Mouse (Mus musculus): ENCODE results near the gene Lgi1. TPM values are rescaled to one million over a fixed set of nuclear protein-coding genes. Genes with fewer than 3 reads are reported as not detected.

Lgi1 gene
- polyA plus RNA-seq, 1 experiment from 2014 or later = 0.69 TPM

DNA sequence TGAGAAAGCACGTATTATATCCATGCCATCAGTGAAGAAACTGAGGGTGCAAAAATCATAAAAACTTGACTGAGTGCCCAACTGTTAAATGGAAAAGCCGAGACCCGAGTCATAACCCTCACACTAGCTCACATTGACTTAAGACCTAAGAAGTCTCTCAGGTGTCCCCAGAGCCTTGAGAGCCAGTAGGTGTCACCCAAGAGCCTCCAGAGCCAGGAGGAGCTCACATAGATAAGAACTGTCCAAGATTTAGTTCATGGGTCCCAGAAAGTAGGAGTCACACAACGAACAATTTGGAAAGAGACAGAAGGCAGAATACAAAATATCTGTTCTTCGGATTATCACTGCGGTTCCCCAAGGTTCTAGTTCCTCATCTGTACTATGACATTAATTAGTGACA, 10.5 kb upstream of the Lgi1 start:
- H3K4me3 ChIP-seq (ENCODE audit: low read depth, low read length) = no peak overlapping the region
- no peak overlapping the region for H3K27ac ChIP-seq (replicated peaks; ENCODE audit: low read depth, low read length)
- H3K4me1 ChIP-seq (ENCODE audit: control insufficient read depth, insufficient read depth, low read length) = no peaks in the 10 kb centered on the region
- no peak overlapping the region for H3K9ac ChIP-seq (ENCODE audit: low read length)
- H3K27me3 ChIP-seq (ENCODE audit: control insufficient read depth, insufficient read depth, low read length) = no peaks in the 10 kb centered on the region
- no peaks in the 10 kb centered on the region for H3K36me3 ChIP-seq (ENCODE audit: control insufficient read depth, insufficient read depth, low read length)
- ATAC-seq (ENCODE audit: insufficient number of reproducible peaks, low FRiP score, low TSS enrichment, low read depth) = no peak
- H3K4me2 ChIP-seq (ENCODE audit: low read depth, severe bottlenecking) = no peak overlapping the region
- no peak for DNase-seq (ENCODE audit: low spot score)
- 57% methylated on average over 6 of the region's 6 CpGs for WGBS
- no peaks in the 10 kb centered on the region for H3K9me3 ChIP-seq (ENCODE audit: control insufficient read depth, low read length)

DNA sequence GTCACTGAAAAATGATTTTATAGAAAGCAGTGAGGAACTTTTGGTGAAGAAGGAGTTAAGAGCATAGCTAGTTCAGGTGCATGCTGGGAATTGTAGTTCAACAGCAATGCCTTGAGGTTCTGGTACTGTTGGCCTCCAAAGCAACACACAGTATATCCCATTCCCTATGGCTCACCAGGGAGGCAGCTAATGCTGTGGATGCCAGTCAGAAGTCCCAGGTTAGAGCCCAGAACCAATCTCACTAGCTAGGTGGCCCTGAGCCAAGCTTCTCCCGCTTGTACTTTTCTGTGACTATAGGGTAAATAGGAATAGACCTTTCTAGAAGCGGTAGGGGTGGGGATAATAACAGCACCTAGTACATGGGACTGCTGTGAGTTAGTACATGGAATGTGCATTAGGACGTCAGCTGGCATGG, 5.7 kb upstream of the Lgi1 start:
- Histone ChIP-seq H3K9me3 (ENCODE audit: control insufficient read depth, low read length) (no peaks in the 10 kb centered on the region), H3K27ac (replicated peaks; ENCODE audit: low read depth, low read length) (no peak overlapping the region), H3K4me1 (ENCODE audit: control insufficient read depth, insufficient read depth, low read length) (no peaks in the 10 kb centered on the region), H3K4me3 (ENCODE audit: low read depth, low read length) (no peak overlapping the region), H3K27me3 (ENCODE audit: control insufficient read depth, insufficient read depth, low read length) (no peaks in the 10 kb centered on the region), H3K36me3 (ENCODE audit: control insufficient read depth, insufficient read depth, low read length) (no peaks in the 10 kb centered on the region), H3K4me2 (ENCODE audit: low read depth, severe bottlenecking) (no peak overlapping the region), H3K9ac (ENCODE audit: low read length) (no peak overlapping the region)
- DNase-seq (ENCODE audit: low spot score) (no peak), ATAC-seq (ENCODE audit: insufficient number of reproducible peaks, low FRiP score, low TSS enrichment, low read depth) (no peak)
- 88% methylated on average over 3 of the region's 3 CpGs for WGBS

DNA sequence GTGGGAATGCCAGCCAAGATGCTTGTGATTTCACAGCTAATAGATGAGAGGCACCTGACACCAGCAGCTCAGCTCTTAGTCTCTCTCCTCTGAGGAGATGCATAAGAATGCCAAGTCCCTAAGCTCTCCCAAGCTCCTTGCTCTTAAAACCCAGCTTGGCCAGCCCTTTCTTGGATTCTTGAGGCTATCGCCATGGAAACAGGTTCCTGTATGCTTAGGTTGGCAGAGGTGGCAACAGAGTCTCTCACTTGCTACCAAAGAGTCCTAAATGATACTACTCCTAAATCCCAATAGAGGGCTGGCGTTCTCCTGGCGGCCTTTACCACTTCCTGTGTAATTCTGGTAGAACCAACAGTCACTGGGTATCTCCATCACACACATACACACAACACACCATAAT, 4.9 kb upstream of the Lgi1 start:
- ATAC-seq (ENCODE audit: insufficient number of reproducible peaks, low FRiP score, low TSS enrichment, low read depth) (no peak), DNase-seq (ENCODE audit: low spot score) (no peak)
- Histone ChIP-seq H3K4me2 (ENCODE audit: low read depth, severe bottlenecking) (no peak overlapping the region), H3K9ac (ENCODE audit: low read length) (no peak overlapping the region), H3K36me3 (ENCODE audit: control insufficient read depth, insufficient read depth, low read length) (no peaks in the 10 kb centered on the region), H3K27me3 (ENCODE audit: control insufficient read depth, insufficient read depth, low read length) (no peaks in the 10 kb centered on the region), H3K9me3 (ENCODE audit: control insufficient read depth, low read length) (no peaks in the 10 kb centered on the region), H3K4me1 (ENCODE audit: control insufficient read depth, insufficient read depth, low read length) (no peaks in the 10 kb centered on the region), H3K27ac (replicated peaks; ENCODE audit: low read depth, low read length) (no peak overlapping the region), H3K4me3 (ENCODE audit: low read depth, low read length) (no peak overlapping the region)
- 87% methylated on average over 3 of the region's 3 CpGs for WGBS

DNA sequence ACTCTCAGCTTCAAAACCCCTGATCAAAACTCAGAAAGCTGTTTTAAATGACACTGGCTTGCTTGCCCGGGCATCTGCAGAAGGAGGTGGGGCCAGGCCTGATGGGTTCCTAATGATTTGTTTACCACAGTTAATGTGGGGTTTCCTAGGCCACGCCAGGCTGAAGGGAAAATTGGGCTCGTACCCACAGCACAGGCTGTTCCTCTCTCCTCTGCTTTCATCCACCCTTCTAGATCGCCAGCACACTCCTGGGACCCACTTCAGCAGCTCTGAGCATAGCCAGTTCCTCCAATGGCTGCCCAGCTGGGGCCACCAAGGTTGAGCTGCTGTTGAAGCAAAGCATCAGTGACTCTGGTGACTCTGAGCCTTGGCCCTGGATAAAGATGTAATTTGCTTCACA, 4.0 kb upstream of the Lgi1 start:
- WGBS = 23% methylated on average over 4 of the region's 4 CpGs
- ATAC-seq (ENCODE audit: insufficient number of reproducible peaks, low FRiP score, low TSS enrichment, low read depth) = no peak
- Histone ChIP-seq H3K4me2 (ENCODE audit: low read depth, severe bottlenecking) (no peak overlapping the region), H3K27ac (replicated peaks; ENCODE audit: low read depth, low read length) (no peak overlapping the region), H3K4me1 (ENCODE audit: control insufficient read depth, insufficient read depth, low read length) (0 out of 2 replicates have a peak, but pooled peaks cover 3% of the 10 kb centered on the region), H3K36me3 (ENCODE audit: control insufficient read depth, insufficient read depth, low read length) (no peaks in the 10 kb centered on the region), H3K9ac (ENCODE audit: low read length) (no peak overlapping the region), H3K27me3 (ENCODE audit: control insufficient read depth, insufficient read depth, low read length) (no peaks in the 10 kb centered on the region), H3K9me3 (ENCODE audit: control insufficient read depth, low read length) (no peaks in the 10 kb centered on the region), H3K4me3 (ENCODE audit: low read depth, low read length) (no peak overlapping the region)
- DNase-seq (ENCODE audit: low spot score) = no peak

DNA sequence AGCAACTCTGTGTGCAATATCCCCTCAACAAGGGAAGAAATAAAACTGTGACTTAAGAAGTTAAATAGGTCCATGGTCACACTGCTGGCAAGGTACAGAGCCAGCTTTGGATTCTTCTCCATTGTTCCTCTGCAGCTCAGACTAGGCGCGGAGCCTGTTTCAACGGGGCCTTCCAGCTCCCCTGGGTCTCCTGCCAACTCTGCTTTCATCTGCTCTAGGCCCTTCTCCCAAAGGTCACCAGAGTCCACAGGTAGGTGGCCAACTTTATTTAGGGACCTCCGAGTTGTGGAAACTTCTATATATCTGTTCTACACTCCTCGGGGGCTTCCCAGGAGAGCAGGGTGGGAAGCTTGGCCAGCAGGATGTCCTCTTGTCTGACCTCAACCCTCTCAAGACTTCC, 3.0 kb upstream of the Lgi1 start:
- H3K36me3 ChIP-seq (ENCODE audit: control insufficient read depth, insufficient read depth, low read length) = no peaks in the 10 kb centered on the region
- ATAC-seq (ENCODE audit: insufficient number of reproducible peaks, low FRiP score, low TSS enrichment, low read depth) (no peak), DNase-seq (ENCODE audit: low spot score) (no peak)
- H3K4me1 ChIP-seq (ENCODE audit: control insufficient read depth, insufficient read depth, low read length) = 0 out of 2 replicates have a peak, but pooled peaks cover 3% of the 10 kb centered on the region
- no peak overlapping the region for H3K4me3 ChIP-seq (ENCODE audit: low read depth, low read length)
- H3K9ac ChIP-seq (ENCODE audit: low read length) = no peak overlapping the region
- 86% methylated on average over 5 of the region's 5 CpGs for WGBS
- H3K27ac ChIP-seq (replicated peaks; ENCODE audit: low read depth, low read length) = no peak overlapping the region
- no peak overlapping the region for H3K4me2 ChIP-seq (ENCODE audit: low read depth, severe bottlenecking)
- H3K27me3 ChIP-seq (ENCODE audit: control insufficient read depth, insufficient read depth, low read length) = no peaks in the 10 kb centered on the region
- H3K9me3 ChIP-seq (ENCODE audit: control insufficient read depth, low read length) = no peaks in the 10 kb centered on the region

DNA sequence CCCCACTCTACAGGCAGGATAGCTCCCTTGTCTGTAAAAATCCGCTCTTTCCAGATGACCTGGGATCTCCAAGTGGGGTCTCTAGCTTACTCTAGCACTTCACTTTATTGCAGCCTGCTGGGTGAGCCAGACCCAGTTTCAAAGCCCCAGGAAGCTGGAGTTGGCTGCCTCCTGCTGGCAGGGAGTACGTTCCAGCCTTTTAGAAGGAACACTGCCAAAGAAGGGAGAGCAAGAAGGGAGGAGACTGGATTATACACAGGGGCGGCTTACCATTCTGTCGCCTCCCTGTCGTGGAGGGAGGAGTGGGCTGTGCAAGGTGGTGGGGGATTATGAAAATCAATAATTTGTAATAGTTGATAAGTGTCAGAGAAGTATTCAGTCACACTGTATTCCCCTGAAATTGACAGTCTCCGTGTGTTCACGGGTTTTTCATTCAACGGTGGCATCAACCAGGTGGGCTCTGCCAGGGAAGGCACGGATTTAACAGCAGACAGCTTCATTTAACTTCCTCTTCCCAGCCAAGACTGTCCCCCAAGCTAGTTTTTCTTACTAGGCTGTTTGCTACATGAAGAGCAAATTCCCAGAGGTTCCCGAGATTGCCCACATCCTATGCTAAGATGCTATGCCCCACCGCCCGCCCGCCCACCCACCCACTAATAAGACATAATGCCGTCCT, 369 bp upstream of the Lgi1 start:
- Histone ChIP-seq H3K4me2 (ENCODE audit: low read depth, severe bottlenecking) (peak overlapping the region; percentile 30; the same call in 1 of the 2 replicates), H3K27me3 (ENCODE audit: control insufficient read depth, insufficient read depth, low read length) (no peaks in the 10 kb centered on the region), H3K9ac (ENCODE audit: low read length) (no peak overlapping the region; the same call in 1 of the 2 replicates), H3K36me3 (ENCODE audit: control insufficient read depth, insufficient read depth, low read length) (no peaks in the 10 kb centered on the region), H3K4me1 (ENCODE audit: control insufficient read depth, insufficient read depth, low read length) (0 out of 2 replicates have a peak, but pooled peaks cover 3% of the 10 kb centered on the region), H3K9me3 (ENCODE audit: control insufficient read depth, low read length) (no peaks in the 10 kb centered on the region), H3K4me3 (ENCODE audit: low read depth, low read length) (peak overlapping the region; percentile 7; the same call in 1 of the 2 replicates), H3K27ac (replicated peaks; ENCODE audit: low read depth, low read length) (no peak overlapping the region)
- 24% methylated on average over 14 of the region's 14 CpGs for whole genome bisulfite sequencing
- ATAC-seq (ENCODE audit: insufficient number of reproducible peaks, low FRiP score, low TSS enrichment, low read depth) (no peak), DNase-seq (ENCODE audit: low spot score) (no peak)

DNA sequence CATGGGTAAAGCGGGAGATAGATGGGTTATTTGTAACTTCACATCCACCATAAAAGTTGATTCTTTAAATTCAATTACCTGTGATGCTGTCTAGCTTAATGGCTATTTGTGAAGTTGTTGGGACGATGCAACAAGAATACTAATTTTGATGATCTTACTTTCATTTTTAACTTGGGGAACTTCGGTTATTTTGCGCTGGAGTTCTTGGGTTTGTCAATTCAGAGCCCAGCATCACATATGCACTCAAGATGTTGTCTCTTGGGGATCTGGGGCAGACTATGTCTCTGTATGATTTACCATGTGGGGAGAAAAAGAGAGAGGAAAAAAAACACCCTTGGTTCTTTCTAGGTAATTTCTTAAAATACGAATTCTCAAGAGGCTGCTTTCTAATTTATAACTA, 1.4 kb downstream of the Lgi1 start:
- Histone ChIP-seq H3K27me3 (ENCODE audit: control insufficient read depth, insufficient read depth, low read length) (no peaks in the 10 kb centered on the region), H3K27ac (replicated peaks; ENCODE audit: low read depth, low read length) (no peak overlapping the region), H3K36me3 (ENCODE audit: control insufficient read depth, insufficient read depth, low read length) (no peaks in the 10 kb centered on the region), H3K4me3 (ENCODE audit: low read depth, low read length) (no peak overlapping the region), H3K9ac (ENCODE audit: low read length) (no peak overlapping the region), H3K9me3 (ENCODE audit: control insufficient read depth, low read length) (no peaks in the 10 kb centered on the region), H3K4me1 (ENCODE audit: control insufficient read depth, insufficient read depth, low read length) (0 out of 2 replicates have a peak, but pooled peaks cover 3% of the 10 kb centered on the region), H3K4me2 (ENCODE audit: low read depth, severe bottlenecking) (no peak overlapping the region)
- WGBS = 85% methylated on average over 5 of the region's 5 CpGs
- ATAC-seq (ENCODE audit: insufficient number of reproducible peaks, low FRiP score, low TSS enrichment, low read depth) = no peak
- DNase-seq (ENCODE audit: low spot score) = no peak

DNA sequence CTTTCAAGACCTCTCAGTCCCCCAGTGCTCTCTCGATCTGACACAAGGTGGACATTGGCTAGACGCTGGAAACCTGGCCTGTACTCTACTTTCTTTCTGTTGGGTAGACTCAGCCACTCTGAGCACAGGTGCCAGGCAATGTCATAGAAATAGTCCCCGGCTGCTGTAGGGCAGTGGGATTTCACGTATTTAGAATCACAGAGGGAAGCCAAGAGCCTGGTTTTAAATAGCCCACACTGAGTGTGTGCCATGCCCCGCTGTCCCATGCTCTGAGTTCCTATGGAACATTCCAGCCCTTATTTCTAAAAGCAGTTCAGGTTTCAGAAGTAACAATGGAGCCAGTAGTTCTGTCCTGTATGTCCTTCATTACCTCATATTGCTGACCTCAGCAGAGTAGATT, 3.1 kb downstream of the Lgi1 start:
- Histone ChIP-seq H3K4me2 (ENCODE audit: low read depth, severe bottlenecking) (no peak overlapping the region), H3K9ac (ENCODE audit: low read length) (no peak overlapping the region), H3K9me3 (ENCODE audit: control insufficient read depth, low read length) (no peaks in the 10 kb centered on the region), H3K4me1 (ENCODE audit: control insufficient read depth, insufficient read depth, low read length) (0 out of 2 replicates have a peak, but pooled peaks cover 3% of the 10 kb centered on the region), H3K27me3 (ENCODE audit: control insufficient read depth, insufficient read depth, low read length) (no peaks in the 10 kb centered on the region), H3K4me3 (ENCODE audit: low read depth, low read length) (no peak overlapping the region), H3K27ac (replicated peaks; ENCODE audit: low read depth, low read length) (no peak overlapping the region), H3K36me3 (ENCODE audit: control insufficient read depth, insufficient read depth, low read length) (no peaks in the 10 kb centered on the region)
- ATAC-seq (ENCODE audit: insufficient number of reproducible peaks, low FRiP score, low TSS enrichment, low read depth) (no peak), DNase-seq (ENCODE audit: low spot score) (no peak)
- WGBS = 84% methylated on average over 5 of the region's 5 CpGs

DNA sequence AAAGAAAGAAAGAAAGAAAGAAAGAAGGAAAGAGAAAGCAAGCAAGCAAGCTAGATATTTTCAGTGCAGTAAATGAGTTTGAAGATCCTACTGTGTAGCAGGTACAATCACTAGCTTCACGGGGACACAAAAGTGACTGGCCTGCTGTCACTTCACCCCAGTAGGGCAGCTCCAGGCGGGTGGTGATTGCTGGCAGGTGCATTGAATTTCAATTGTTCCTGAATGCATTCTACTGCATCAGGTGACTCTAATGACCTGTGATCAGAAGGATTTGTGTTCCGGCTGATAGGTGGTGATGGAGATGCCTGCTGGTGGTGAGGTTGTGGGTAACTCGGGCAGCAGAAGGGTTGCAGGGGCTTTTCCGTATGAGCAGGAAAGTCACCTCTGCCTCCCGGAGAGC, 6.7 kb downstream of the Lgi1 start:
- no peak overlapping the region for H3K4me2 ChIP-seq (ENCODE audit: low read depth, severe bottlenecking)
- DNase-seq (ENCODE audit: low spot score) (no peak), ATAC-seq (ENCODE audit: insufficient number of reproducible peaks, low FRiP score, low TSS enrichment, low read depth) (no peak)
- H3K4me3 ChIP-seq (ENCODE audit: low read depth, low read length) = no peak overlapping the region
- no peak overlapping the region for H3K9ac ChIP-seq (ENCODE audit: low read length)
- H3K27me3 ChIP-seq (ENCODE audit: control insufficient read depth, insufficient read depth, low read length) = no peaks in the 10 kb centered on the region
- H3K4me1 ChIP-seq (ENCODE audit: control insufficient read depth, insufficient read depth, low read length) = no peaks in the 10 kb centered on the region
- H3K9me3 ChIP-seq (ENCODE audit: control insufficient read depth, low read length) = no peaks in the 10 kb centered on the region
- no peaks in the 10 kb centered on the region for H3K36me3 ChIP-seq (ENCODE audit: control insufficient read depth, insufficient read depth, low read length)
- 20% methylated on average over 6 of the region's 6 CpGs for WGBS
- H3K27ac ChIP-seq (replicated peaks; ENCODE audit: low read depth, low read length) = no peak overlapping the region
